Mouse (Mus musculus) midbrain, postnatal 0 days (tissue): ENCODE measurements at regions not wholly inside any gene's neighbourhood (a gene's known extent, or its start where the extent isn't known, plus 50 kb on each side); places are given as distances from the start of the nearest gene placed in this dataset.

Source experiments
- ATAC-seq: fragments of 200-750 bp; cut with Nextera tagmentation; 2 replicates; pipeline ENCODE4 v1.8.0; 2017; ENCODE audit warnings: moderate number of reproducible peaks, mild to moderate bottlenecking, moderate TSS enrichment, moderate library complexity; ENCODE audit not compliant: low FRiP score
- DNase-seq: peaks from one replicate; pipeline ENCODE4 v3.0.0-alpha.2; 2015; ENCODE audit warnings: low spot score
- H3K27ac ChIP-seq: fragments of 300-500 bp; sonication (generic); 2 replicates; pipeline ENCODE4 v1.5.1; 2014; ENCODE audit warnings: low read depth, mild to moderate bottlenecking, low read length, mixed read lengths
- H3K27me3 ChIP-seq: fragments of 300-500 bp; sonication (generic); 2 replicates; pipeline ENCODE4 v1.6.1; 2014; ENCODE audit warnings: low read length, control low read depth, mixed read lengths; ENCODE audit not compliant: insufficient read depth
- H3K36me3 ChIP-seq: fragments of 300-500 bp; sonication (generic); 2 replicates; pipeline ENCODE4 v1.6.1; 2014; ENCODE audit warnings: low read length, control low read depth, mixed read lengths; ENCODE audit not compliant: insufficient read depth
- H3K4me1 ChIP-seq: fragments of 300-500 bp; sonication (generic); 2 replicates; pipeline ENCODE4 v1.6.1; 2014; ENCODE audit warnings: mild to moderate bottlenecking, control low read depth, antibody characterized with exemption, low read length, mixed read lengths; ENCODE audit not compliant: insufficient read depth
- H3K4me2 ChIP-seq: fragments of 300-500 bp; sonication (generic); 2 replicates; pipeline ENCODE4 v1.6.1; 2014; ENCODE audit warnings: low read depth, mild to moderate bottlenecking, low read length, mixed read lengths; ENCODE audit not compliant: poor library complexity, severe bottlenecking
- H3K4me3 ChIP-seq: fragments of 300-500 bp; sonication (generic); 2 replicates; pipeline ENCODE4 v1.5.1; 2014; ENCODE audit warnings: low read depth, mild to moderate bottlenecking, low read length, moderate library complexity
- H3K9ac ChIP-seq: fragments of 300-500 bp; sonication (generic); replicated peaks from 2 replicates; pipeline ENCODE4 v1.6.1; 2014; ENCODE audit warnings: mild to moderate bottlenecking, low read length, moderate library complexity, mixed read lengths; ENCODE audit not compliant: poor library complexity, severe bottlenecking
- H3K9me3 ChIP-seq: fragments of 300-500 bp; sonication (generic); 2 replicates; pipeline ENCODE4 v1.6.1; 2016; ENCODE audit warnings: low read length, control low read depth
- CTCF ChIP-seq: IDR thresholded peaks from 2 replicates; pipeline ENCODE4 v1.5.1; 2016; ENCODE audit warnings: antibody characterized with exemption, mild to moderate bottlenecking
- WGBS: fragments of 180-500 bp; shearing (Covaris S2); extraction: QIAGEN DNeasy Blood & Tissue Kit; methylation state at CpG from one replicate; pipeline ENCODE4 v1.1.7; 2014; 5-methylcytosine and 5-hydroxymethylcytosine counted together

- no peak for DNase-seq
- no peak overlapping the region for H3K27ac ChIP-seq
- no peaks in the 10 kb centered on the region for H3K36me3 ChIP-seq
- H3K9me3 ChIP-seq = no peaks in the 10 kb centered on the region
- TF ChIP-seq CTCF = no peak
- H3K4me1 ChIP-seq = no peaks in the 10 kb centered on the region
- H3K4me2 ChIP-seq = no peak overlapping the region
- no peak for ATAC-seq
- H3K4me3 ChIP-seq = no peak overlapping the region
- no peak overlapping the region for H3K9ac ChIP-seq
- H3K27me3 ChIP-seq = no peaks in the 10 kb centered on the region
- WGBS = 60% methylated on average over 12 of the region's 13 CpGs
Observed at GRCm38 (mm10) chr4:58714221-58714620, 73.3 kb downstream of the Olfr267 start.

GRCm38 (mm10) chr4:58712875-58713274 is 74.6 kb downstream of the Olfr267 start:
- no peak for TF ChIP-seq CTCF
- H3K9ac ChIP-seq = no peak overlapping the region
- no peaks in the 10 kb centered on the region for H3K4me1 ChIP-seq
- H3K9me3 ChIP-seq = no peaks in the 10 kb centered on the region
- no peaks in the 10 kb centered on the region for H3K27me3 ChIP-seq
- no peak for DNase-seq
- WGBS = 87% methylated on average over 2 of the region's 2 CpGs
- no peak overlapping the region for H3K4me3 ChIP-seq
- H3K27ac ChIP-seq = no peak overlapping the region
- no peak overlapping the region for H3K4me2 ChIP-seq
- H3K36me3 ChIP-seq = no peaks in the 10 kb centered on the region
- no peak for ATAC-seq

GRCm38 (mm10) chr4:58712166-58712565 is 75.3 kb downstream of the Olfr267 start:
- Histone ChIP-seq H3K36me3 (no peaks in the 10 kb centered on the region), H3K4me1 (no peaks in the 10 kb centered on the region), H3K9ac (no peak overlapping the region), H3K27ac (no peak overlapping the region), H3K27me3 (no peaks in the 10 kb centered on the region), H3K9me3 (no peaks in the 10 kb centered on the region), H3K4me2 (no peak overlapping the region), H3K4me3 (no peak overlapping the region)
- WGBS = 81% methylated on average over 10 of the region's 10 CpGs
- no peak for DNase-seq
- ATAC-seq = no peak
- TF ChIP-seq CTCF = no peak

GRCm38 (mm10) chr4:58699236-58699798 is 88.2 kb downstream of the Olfr267 start:
- WGBS = 90% methylated on average over 11 of the region's 11 CpGs
- H3K27ac ChIP-seq = no peak overlapping the region
- H3K4me1 ChIP-seq = no peaks in the 10 kb centered on the region
- H3K4me2 ChIP-seq = no peak overlapping the region
- H3K36me3 ChIP-seq = no peaks in the 10 kb centered on the region
- TF ChIP-seq CTCF = no peak
- DNase-seq (no peak), ATAC-seq (no peak)
- no peak overlapping the region for H3K9ac ChIP-seq
- no peaks in the 10 kb centered on the region for H3K9me3 ChIP-seq
- H3K27me3 ChIP-seq = no peaks in the 10 kb centered on the region
- H3K4me3 ChIP-seq = no peak overlapping the region

- ATAC-seq = no peak
- TF ChIP-seq CTCF = no peak
- 76% methylated on average over 5 of the region's 5 CpGs for WGBS
Observed at GRCm38 (mm10) chr4:58698828-58699227, 88.7 kb downstream of the Olfr267 start.

GRCm38 (mm10) chr4:58696684-58697083 is 90.8 kb downstream of the Olfr267 start:
- DNase-seq (no peak), ATAC-seq (no peak)
- Histone ChIP-seq H3K4me3 (no peak overlapping the region), H3K27ac (no peak overlapping the region), H3K36me3 (no peaks in the 10 kb centered on the region), H3K4me2 (no peak overlapping the region), H3K9ac (no peak overlapping the region), H3K4me1 (no peaks in the 10 kb centered on the region), H3K27me3 (no peaks in the 10 kb centered on the region), H3K9me3 (no peaks in the 10 kb centered on the region)
- WGBS = 45% methylated on average over 4 of the region's 4 CpGs
- no peak for TF ChIP-seq CTCF

More at GRCm38 (mm10) chr4:58698828-58699227, 88.7 kb downstream of the Olfr267 start:
- Histone ChIP-seq H3K27ac (no peak overlapping the region), H3K27me3 (no peaks in the 10 kb centered on the region), H3K36me3 (no peaks in the 10 kb centered on the region), H3K4me3 (no peak overlapping the region), H3K4me2 (no peak overlapping the region), H3K4me1 (no peaks in the 10 kb centered on the region), H3K9me3 (no peaks in the 10 kb centered on the region), H3K9ac (no peak overlapping the region)
- DNase-seq = no peak
